Mouse (Mus musculus) ES-CJ7 (cell line): ENCODE measurements around the gene Ppp5c.

Source experiments
- DNase-seq: peaks from one replicate; pipeline ENCODE4 v3.0.0; 2011; ENCODE audit warnings: low read depth, low spot score

Gene Ppp5c

DNA sequence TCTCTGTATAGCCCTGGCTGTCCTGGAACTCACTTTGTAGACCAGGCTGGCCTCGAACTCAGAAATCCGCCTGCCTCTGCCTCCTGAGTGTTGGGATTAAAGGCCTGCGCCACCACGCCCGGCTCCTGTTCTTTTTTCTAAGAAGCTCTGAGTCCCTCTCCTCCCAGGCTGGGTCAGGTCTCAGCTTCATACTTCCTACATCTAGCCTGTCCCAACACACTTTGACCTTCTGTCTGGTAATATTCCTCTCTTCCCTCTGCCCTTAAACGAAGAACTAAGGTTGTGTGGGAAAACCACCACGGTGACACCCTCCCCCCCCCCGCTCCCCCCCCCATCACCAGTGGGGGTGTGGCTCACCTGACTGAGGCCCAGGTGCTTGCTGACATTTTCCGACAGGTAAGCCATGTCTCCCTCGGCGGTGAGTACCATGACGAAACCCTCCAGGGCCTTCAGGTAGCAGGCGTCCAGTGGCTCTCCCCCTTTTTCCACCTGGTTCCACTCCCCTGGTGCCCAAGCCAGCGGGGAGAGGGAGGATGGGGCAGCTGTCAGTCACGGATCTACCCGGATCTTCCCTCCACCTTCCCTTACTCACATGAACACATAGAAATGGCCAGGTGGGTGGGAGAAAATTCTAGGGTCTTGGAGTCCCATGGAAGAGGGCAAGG, 26.7 kb upstream of the Ppp5c start:
- no peak for DNase-seq

DNA sequence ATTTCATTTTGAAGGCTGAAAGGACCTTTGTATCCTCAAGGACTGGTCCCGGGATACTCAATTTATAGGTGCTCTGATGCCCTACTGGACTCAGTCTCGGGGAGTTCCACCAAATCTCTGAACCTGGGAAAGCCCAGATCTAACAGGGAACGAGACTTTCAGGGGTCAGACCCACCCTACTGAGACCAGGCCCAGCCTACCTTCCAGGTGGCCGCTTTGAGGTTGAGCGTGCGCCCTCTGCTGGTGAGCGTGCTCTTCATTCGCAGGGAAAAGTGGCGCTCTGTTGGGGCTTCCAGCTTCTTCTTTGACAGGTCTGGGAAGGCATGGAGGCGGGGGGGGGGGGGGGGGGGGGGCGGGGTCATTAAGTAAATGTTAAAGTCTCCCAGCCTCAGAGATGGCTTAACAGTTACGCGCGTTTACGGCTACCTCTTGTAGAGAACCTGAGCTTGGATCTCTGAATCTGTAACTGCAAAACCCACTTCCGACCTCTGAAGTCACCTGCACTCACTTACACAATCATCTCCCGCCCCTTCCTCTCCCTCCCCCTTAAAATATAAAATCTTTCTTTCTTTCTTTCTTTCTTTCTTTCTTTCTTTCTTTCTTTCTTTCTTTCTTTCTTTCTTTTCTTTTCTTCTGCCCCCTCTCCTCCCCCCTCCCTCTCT, 23.3 kb upstream of the Ppp5c start:
- DNase-seq: peak; percentile 86

DNA sequence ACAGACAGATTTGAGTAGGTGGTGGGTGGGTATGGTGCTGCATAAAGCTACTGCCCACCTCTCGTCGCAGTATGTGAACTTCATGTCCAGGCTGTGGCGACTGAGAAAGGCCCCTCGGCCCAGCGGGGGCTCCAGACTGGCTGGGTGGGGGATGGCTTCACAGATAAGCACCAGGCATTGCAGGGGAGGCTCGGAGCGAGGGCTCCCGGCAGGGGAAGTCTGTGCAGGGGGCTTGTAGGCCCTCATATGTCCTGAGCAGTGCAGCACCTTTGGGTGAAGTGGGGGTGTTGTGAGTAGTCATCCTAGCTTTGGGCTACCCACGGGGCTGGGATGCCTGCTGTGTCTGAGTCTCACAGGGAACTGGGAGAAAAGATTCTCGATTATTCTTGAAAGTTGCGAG, 22.8 kb upstream of the Ppp5c start:
- DNase-seq: no peak

DNA sequence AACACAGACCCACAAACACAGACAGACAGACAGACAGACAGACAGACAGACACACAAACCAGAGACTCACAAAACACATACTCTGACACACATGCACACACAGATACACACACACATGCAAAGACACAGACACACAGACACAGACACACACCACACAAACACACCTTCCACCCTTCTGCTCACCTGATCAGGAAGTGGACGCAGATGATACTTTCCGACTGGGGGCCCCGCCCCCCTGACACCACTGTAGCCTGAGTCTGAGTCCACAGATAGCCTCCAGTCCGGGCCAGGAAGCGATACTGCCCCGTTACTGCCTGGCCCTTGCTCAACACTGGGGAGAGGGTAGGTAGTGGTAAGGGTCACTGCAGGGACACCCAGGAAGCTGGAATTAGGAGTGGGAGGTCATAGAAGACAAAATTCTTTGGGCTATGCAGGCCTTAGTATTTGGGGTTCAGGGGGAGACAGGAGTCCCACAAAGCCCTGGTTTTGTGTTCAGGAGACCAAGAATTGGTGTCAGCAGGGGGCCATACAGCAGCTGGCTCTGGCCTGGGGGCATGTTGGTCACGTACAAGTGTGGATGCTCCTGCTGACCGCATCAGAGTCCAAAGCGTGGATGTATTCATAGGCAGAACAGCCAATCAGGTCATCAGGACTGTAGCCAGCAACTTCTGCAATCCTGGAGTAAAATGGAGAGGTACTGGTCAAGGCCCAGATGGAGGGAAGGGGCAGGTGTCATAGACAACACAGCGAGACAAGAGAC, 20.9 kb upstream of the Ppp5c start:
- no peak for DNase-seq

DNA sequence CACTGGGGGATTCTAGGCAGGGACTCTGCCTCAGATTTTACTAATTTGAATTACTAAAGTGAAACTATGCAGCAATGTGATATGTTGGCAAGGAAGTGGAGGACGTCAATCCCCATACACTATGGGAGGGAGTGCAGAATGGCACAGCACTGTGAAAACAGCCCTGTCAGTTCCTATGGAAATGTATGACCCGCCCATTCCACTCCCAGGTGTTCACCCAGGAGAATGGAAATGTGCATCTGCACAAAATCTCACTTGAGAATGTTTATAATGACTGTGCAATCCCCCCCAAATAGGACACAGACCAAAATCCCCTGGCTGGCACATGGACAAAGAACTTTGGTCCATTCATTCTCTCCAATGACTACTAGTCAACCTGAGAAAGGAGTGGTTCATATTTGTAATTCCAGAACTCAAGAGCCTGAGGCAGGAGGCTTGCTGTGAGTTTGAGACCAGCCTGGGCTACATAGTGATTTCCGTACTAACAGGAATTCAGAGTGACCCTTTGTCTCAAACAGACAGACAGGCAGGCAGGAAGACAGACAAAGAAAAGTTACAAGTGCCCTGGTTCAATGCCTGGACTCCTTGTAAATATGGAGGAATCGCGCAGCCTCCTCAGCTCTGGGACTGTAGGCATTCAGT, 19.4 kb upstream of the Ppp5c start:
- no peak for DNase-seq

DNA sequence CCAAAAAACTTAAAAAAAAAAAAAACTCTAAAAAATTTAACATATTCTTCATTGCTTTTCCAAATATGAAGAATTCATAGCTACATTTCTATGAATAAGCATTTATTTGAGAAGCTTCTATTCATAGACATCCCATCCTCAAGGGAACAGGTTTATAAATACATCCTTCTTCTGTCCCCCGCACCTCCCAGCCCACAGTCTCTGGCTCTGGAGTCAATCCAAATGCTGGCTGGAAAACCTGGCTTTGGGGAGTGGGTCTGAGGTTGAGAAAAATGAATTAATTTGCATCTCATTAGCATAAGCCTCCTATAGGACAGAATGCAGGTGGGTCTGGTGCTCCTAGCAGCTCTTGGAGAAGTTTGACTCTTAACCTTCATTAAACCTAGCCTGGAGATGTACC, 18.0 kb upstream of the Ppp5c start:
- DNase-seq: no peak

DNA sequence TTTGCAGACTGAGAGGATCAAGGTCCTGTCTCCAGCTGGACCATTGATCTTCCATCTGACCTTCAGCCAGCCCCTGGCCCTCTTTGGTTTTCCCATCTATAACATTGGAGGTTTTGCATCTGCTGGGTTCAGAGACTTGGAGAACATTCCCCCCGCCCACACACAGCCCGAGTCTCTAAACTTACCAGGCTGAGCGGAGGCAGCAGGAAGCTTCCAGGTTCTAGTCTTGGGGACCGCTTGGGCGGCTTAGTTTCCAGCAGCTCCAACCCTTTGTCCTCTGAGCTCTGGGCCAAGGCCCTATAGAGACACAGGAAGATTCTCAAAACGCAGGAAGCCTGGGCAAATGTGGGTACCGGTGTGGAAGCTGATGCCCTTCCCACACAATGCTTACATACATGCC, 11.6 kb upstream of the Ppp5c start:
- DNase-seq: no peak

DNA sequence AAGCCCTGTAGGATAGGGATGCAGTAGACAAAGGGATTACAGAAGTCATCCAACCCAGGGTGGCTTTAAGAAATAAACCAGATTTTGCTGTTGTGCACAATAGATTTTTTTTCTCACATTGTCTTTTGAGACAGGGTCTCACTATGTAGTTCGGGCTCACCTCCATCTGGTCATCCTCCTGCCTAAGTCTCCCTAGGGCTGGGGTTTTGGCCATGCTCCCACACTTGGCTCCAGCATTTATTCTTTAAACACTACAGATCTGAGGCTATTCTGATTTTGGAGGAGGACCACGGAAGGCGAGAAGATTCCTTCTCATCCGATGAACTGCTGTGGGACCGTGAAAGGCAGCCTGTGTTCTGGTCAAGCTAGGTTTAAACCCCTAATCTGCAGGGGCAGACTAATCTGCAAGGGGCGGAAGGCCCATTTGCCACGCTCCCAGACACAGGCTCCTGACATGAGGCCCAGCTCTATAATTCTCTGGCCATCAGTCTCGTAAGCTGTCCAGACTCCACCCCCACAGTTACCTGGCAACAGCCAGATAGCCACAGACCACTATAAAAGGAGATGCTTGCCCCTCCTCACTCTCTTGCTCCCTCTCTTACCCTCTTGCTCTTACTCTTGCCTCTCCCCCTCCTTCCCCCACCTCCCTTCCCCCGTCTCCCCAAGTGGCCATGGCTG, 10.4 kb upstream of the Ppp5c start:
- DNase-seq: no peak

DNA sequence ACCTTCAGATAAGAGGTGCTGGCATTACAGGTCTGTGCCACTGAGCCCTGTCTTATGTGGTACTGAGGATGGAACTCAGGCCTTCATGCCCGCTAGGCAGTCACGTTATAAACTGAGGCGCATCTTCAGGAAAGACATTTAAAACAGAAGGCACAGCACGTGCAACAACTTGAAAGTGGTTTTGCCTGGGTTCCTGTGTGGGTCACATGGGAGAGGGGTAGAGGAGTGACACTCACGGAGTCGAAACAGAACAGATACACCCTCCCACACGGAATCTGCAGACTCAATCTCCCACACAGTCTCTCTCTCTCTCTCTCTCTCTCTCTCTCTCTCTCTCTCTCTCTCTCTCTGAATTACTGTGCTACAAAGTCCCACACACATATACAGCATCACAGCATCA, 2.5 kb upstream of the Ppp5c start:
- no peak for DNase-seq

DNA sequence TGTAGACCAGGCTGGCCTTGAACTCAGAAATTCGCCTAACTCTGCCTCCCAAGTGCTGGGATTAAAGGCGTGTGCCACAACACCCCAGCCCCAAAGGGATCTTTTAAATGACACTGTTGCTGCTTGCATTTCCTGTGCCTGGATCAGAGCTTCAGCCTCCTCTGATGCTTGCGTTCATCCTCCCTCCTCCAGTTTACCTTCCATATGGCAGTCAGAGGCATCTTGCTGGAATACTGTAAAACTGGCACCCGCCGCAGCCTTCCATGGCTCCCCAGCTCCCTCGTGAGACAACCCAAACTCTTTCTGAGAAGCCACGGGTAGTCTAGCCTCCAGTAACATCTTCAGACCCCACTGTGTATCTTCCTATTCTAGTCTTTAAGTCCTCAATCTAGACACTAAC, 1.2 kb upstream of the Ppp5c start:
- DNase-seq: no peak

DNA sequence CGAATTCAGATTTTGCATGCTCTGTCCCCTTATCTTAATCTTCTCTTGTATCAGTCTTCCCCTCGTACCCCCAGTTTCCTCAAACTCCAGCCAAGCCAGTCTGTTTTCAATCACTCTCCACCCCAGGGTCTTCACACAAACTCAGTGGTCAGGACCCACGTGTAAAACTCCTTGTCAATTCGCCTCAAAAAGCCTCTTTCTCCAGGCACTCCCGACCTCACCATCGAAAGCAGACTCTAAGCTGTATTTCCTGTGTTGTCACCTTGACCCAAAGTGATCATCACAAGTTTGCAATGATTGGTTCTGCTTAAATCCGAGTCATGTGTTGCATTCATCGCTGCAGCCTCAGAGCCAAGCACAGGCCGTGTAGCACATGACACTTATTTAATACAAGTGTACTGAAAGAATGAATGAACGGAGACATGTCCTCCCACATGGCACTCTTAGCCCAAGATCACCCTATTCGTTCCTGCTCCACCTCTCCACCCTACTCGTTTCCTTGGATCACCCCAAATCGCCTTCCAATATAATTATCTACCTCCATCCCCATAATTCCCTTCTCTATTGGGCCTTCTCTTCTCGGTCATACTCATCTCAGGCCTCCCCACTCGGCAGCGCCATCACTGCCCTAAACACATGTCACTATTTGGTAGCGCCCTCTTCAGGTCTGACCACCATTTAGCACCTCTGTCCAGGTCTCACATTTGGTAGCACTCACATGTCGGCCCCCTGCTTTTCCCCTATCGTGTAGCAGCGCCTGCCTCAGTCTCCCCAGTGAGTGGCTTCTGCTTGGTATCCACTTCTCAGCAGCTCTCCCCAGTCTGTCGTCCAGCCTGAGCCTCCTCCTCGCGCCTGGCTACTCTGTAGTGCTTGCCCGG, 775 bp downstream of the Ppp5c start:
- peak; percentile 89 for DNase-seq

DNA sequence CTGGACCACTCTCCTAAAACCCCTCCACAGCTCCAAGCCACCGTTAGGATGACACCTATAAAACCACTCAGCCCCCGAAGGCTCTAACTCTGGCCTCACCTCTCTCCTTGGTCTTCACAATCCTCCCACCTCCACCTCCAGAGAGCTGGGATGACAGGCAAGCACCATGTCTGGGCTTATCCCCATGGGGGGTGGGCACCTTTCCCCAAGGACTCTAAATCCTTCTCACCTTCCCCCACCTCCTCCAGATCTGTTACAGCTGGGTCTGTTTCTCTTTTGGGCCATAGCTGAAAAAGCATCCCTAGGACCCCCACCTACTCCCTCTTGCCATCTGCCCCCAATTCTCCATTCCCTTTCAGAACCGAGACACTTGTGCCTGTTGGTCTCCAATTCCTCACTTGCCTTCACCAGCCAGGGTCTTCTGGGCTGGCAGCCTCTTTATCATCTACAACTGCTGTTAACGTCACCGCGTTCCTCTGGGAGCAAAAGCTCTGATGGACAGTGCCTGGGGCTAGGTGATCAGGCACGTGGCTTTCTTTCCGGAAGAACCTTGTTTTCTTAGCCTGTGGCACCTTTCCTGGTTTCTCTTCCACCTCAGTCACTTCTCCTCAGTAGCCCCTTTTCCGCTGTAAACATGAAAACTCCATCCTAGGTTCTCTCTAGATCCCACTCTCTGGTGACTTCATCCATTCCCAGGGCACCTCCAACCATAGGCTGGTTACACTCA, 1.7 kb downstream of the Ppp5c start:
- DNase-seq: no peak

DNA sequence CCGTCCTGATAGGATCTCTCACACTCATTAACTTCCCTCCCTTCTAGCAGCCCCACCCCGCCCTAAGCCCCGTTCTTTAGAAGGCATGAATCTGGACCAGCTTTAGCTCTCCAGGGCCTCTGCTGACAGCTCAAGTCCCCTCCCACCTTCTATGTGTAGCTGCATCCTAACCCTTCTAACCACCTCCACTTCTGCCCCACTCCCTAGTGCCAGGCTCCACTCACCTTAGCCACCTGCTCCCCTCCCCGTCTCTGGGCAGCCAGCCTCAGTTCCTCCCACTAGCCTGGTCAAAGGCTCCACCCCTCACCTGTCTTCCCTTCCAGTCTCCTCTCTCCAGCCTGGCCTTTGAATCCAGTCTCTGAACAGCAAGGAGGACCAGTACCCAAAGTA, 2.2 kb downstream of the Ppp5c start:
- DNase-seq: no peak

DNA sequence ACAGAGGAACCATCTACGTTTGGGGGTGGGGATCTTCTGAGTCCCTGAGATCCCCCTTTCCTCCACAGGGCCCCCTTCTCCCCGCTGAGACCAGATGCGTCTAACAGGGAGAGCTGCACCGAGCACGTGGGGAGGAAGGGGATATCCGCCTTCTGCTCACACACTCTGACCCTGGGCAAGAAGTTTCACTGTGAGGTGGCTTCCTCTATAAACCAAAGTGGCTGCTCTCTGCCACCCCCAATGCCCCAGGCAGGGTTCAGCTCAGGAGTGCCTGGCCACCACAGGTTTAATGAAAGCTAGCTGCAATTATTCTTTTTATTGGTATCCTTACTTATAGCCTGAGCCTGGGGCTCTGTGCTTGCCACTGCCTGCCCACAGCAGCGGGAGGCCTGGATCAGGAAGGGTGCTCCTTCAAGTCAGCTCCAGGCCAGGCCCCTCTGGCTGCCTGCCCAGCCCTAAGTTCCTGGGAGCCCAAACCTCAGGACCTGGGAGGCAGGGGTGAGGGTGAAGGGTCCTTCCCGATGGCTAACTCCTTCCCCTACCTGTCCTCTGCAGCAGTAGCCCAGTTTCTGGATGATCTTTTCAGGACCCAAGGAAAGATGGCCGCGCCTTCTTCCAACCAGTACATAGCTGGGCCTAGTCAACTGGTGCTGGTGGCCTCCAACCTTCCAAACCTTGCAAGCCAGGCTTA, 2.8 kb downstream of the Ppp5c start:
- no peak for DNase-seq

DNA sequence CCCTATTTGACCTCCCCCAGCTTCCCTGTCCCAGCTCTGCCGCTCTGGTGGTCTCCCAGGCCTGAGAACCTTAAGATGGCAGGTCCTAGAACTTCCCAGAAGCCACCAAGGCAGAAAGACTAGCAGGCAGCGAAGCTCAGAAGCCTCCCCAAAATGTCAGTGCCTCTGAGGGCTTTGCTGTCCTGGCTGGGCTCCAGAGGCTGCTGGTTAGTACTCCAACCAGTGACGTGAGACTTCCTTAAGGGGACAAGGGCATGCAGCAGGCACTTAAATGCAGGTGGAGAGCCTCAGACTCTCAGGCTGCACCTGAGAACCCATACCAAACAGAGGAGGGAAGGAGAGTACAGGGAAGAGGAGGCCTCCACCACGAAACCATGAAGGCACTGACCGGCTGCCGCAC, 3.6 kb downstream of the Ppp5c start:
- no peak for DNase-seq

DNA sequence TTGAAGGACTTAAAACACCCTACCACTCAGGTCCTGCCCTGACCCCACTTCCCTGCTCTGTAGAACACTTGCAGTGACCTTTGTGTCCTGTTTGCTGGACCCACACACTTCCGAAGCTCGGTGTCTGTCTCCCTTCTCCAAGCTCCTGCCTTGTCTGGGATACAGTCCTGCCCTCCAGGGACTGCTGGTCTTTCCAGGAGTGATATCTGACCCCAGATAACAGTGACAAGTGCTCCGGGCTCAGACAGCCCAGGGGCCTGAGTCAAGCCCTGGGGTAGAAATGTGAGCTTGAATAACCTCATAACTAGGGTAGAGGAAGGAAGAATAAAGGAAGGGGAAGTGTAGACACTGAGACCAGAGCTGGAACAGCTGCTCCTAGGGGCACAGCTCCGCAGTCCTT, 4.0 kb downstream of the Ppp5c start:
- no peak for DNase-seq

DNA sequence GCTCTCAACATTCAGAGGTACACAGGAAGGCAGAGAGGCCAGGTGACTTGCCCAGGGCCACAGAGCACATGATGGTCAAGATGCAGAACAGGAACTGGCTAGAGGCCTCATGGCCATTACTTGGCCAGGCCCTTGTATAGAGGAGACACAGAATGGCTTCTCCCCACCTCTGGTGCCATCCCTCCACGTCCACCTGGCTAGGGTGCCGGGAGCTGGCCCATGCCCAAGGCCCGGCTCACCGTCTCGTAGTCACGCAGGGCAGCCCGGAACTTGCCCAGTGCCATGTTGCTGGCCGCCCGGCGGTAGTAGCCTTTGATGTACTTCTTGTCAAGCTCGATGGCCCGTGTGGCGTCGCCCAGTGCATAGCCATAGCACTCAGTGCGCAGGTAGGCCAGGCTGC, 5.5 kb downstream of the Ppp5c start:
- DNase-seq: no peak

DNA sequence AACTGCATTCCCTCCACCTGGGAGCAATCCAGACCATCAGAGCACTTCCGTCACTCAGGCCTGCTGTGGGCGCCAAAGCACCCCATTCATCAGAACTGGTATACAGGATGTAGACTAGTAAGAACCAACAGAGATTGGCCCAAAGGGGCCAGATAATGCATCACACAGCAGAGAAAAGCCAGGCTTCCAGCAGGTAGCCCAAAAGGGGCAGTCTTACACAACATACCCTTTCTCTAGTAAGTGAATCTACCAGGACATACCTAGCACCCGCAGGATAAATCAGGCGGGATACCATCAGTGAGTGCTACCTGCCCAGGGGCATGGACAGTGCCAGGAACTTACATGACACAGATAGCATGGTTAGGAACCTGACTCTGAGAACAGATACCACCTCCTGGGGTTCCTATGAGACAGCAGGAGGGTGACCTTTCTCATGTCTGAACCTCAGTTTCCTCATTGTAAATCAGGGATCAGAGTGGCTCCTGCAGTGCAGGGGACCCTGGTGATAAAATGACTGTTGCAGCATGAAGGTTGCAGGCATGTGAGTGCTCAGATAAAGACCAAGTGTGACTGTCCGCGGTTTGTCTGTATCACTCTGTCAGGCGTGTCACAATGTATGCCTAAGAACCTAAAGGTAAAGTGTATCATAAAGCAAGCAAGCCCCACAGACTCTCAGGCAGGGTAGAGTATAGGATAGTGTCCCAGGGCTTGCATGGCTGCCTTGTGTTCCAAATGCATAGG, 8.1 kb downstream of the Ppp5c start:
- no peak for DNase-seq

DNA sequence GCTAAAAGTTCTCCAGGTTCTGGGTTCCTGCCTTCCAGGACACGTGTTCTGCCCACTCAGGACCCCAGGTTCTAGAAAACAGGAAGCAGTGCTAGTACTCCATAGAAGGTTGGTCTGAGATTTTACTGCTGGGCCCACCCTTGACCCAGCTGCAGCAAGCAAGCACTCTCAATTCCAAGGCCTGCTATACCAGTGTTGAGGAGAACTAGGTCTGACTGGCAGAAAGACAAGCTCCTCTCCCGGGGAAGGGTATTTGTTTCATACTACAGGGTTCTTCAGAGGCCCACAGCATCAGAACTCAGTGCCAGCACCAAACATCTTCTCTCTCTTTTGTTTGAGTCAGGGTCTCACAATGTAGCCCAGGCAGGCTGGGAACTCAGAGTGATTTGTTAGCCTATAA, 9.8 kb downstream of the Ppp5c start:
- no peak for DNase-seq
